Mouse (Mus musculus) lung, embryonic 16.5 days (tissue): ENCODE results near the gene Kat2b. TPM values are rescaled to one million over a fixed set of nuclear protein-coding genes. Genes with fewer than 3 reads are reported as not detected.
"Not testable (repeated sequence)": the region's sequence is repeated elsewhere in the genome, so short reads cannot be mapped to it uniquely, and the experiment has no call there.

Source experiments
- ATAC-seq: fragments of 200-750 bp; cut with Nextera tagmentation; 2 replicates; pipeline ENCODE4 v1.8.0; 2017; ENCODE audit warnings: low read depth, mild to moderate bottlenecking, moderate library complexity
- H3K27ac ChIP-seq: fragments of 300-500 bp; sonication (generic); 2 replicates; pipeline ENCODE4 v1.5.1; 2014; ENCODE audit warnings: mild to moderate bottlenecking, control low read depth, low read length
- H3K27me3 ChIP-seq: fragments of 300-500 bp; sonication (generic); 2 replicates; pipeline ENCODE4 v1.6.1; 2014; ENCODE audit warnings: low read depth, low read length, mixed read lengths; ENCODE audit not compliant: control insufficient read depth, insufficient read depth
- H3K36me3 ChIP-seq: fragments of 300-500 bp; sonication (generic); 2 replicates; pipeline ENCODE4 v1.6.1; 2014; ENCODE audit warnings: low read length; ENCODE audit not compliant: control insufficient read depth, insufficient read depth
- H3K4me1 ChIP-seq: fragments of 300-500 bp; sonication (generic); replicated peaks from 2 replicates; pipeline ENCODE4 v1.6.1; 2014; ENCODE audit warnings: low read length, mixed read lengths; ENCODE audit not compliant: control insufficient read depth, insufficient read depth
- H3K4me2 ChIP-seq: fragments of 300-500 bp; sonication (generic); 2 replicates; pipeline ENCODE4 v1.6.1; 2014; ENCODE audit warnings: low read depth, low read length, control low read depth
- H3K4me3 ChIP-seq: fragments of 300-500 bp; sonication (generic); 2 replicates; pipeline ENCODE4 v1.5.1; 2014; ENCODE audit warnings: mild to moderate bottlenecking, low read length, control low read depth
- H3K9ac ChIP-seq: fragments of 300-500 bp; sonication (generic); 2 replicates; pipeline ENCODE4 v1.6.1; 2014; ENCODE audit warnings: low read length, control low read depth
- H3K9me3 ChIP-seq: fragments of 300-500 bp; sonication (generic); 2 replicates; pipeline ENCODE4 v1.6.1; 2016; ENCODE audit warnings: low read length; ENCODE audit not compliant: control insufficient read depth
- WGBS: fragments of 180-500 bp; shearing (Covaris S2); extraction: QIAGEN DNeasy Blood & Tissue Kit; methylation state at CpG from one replicate; pipeline ENCODE4 v1.1.7; 2014; 5-methylcytosine and 5-hydroxymethylcytosine counted together
- polyA plus RNA-seq: library from polyadenylated mRNA; unstranded; fragments of >200 nt; fragmentation: Nextera tagmentation; extraction: Ambion mirVana; gene quantifications from 2 replicates; pipeline ENCODE4 v1.2.1, GENCODE M21; 2015

Gene Kat2b
- polyA plus RNA-seq, 1 experiment from 2014 or later: 4.8 TPM

- Histone ChIP-seq H3K4me2 (peak overlapping the region; percentile 78), H3K27me3 (no peaks in the 10 kb centered on the region), H3K36me3 (0 out of 2 replicates have a peak, but pooled peaks cover 7% of the 10 kb centered on the region), H3K27ac (peak overlapping the region; percentile 99), H3K9me3 (no peaks in the 10 kb centered on the region), H3K4me1 (peaks cover 12% of the 10 kb centered on the region; the same call in 1 of the 2 replicates), H3K9ac (peak overlapping the region; percentile 84), H3K4me3 (peak overlapping the region; percentile 82)
- WGBS: 20% methylated on average over 7 of the region's 7 CpGs
- no peak for ATAC-seq
These were observed 123.3 kb downstream of the Kat2b start for GRCm38 (mm10) chr17:53689946-53690345.

- WGBS: 71% methylated on average over 2 of the region's 2 CpGs
- Histone ChIP-seq H3K4me2 (no peak overlapping the region), H3K36me3 (no peaks in the 10 kb centered on the region), H3K4me1 (peaks cover 6% of the 10 kb centered on the region; the same call in 1 of the 2 replicates), H3K9ac (no peak overlapping the region), H3K27me3 (no peaks in the 10 kb centered on the region), H3K4me3 (no peak overlapping the region), H3K27ac (no peak overlapping the region), H3K9me3 (no peaks in the 10 kb centered on the region)
- no peak for ATAC-seq
These were observed 127.4 kb downstream of the Kat2b start for GRCm38 (mm10) chr17:53694039-53694438.

- H3K27ac ChIP-seq, H3K4me2 ChIP-seq, ATAC-seq, H3K9me3 ChIP-seq, H3K36me3 ChIP-seq, H3K4me3 ChIP-seq, H3K27me3 ChIP-seq, H3K9ac ChIP-seq, H3K4me1 ChIP-seq: not testable (repeated sequence)
- WGBS: 90% methylated on average over 8 of the region's 8 CpGs
These were observed 130.9 kb downstream of the Kat2b start for GRCm38 (mm10) chr17:53697521-53697920.

GRCm38 (mm10) chr17:53714453-53714852, 147.8 kb downstream of the Kat2b start:
- 47% methylated on average over 1 of the region's 1 CpGs for WGBS
- H3K4me1 ChIP-seq: no peaks in the 10 kb centered on the region
- H3K27ac ChIP-seq: no peak overlapping the region
- H3K36me3 ChIP-seq: no peaks in the 10 kb centered on the region
- H3K4me2 ChIP-seq: no peak overlapping the region
- no peak overlapping the region for H3K4me3 ChIP-seq
- H3K27me3 ChIP-seq: no peaks in the 10 kb centered on the region
- no peak for ATAC-seq
- no peaks in the 10 kb centered on the region for H3K9me3 ChIP-seq
- no peak overlapping the region for H3K9ac ChIP-seq

- H3K27ac ChIP-seq, H3K9me3 ChIP-seq, H3K27me3 ChIP-seq, H3K36me3 ChIP-seq, H3K4me2 ChIP-seq, ATAC-seq, H3K4me3 ChIP-seq, H3K4me1 ChIP-seq, H3K9ac ChIP-seq: not testable (repeated sequence)
- 24% methylated on average over 1 of the region's 1 CpGs for WGBS
These were observed 148.5 kb downstream of the Kat2b start for GRCm38 (mm10) chr17:53715161-53715560.

GRCm38 (mm10) chr17:53718474-53718873, 151.8 kb downstream of the Kat2b start:
- Histone ChIP-seq H3K4me3 (no peak overlapping the region), H3K4me1 (no peaks in the 10 kb centered on the region), H3K36me3 (no peaks in the 10 kb centered on the region), H3K27ac (no peak overlapping the region), H3K9ac (no peak overlapping the region), H3K9me3 (no peaks in the 10 kb centered on the region), H3K4me2 (no peak overlapping the region), H3K27me3 (no peaks in the 10 kb centered on the region)
- no peak for ATAC-seq
- WGBS: 65% methylated on average over 1 of the region's 1 CpGs

- 83% methylated on average over 3 of the region's 3 CpGs for WGBS
- H3K9ac ChIP-seq: not testable (repeated sequence)
These were observed 152.3 kb downstream of the Kat2b start for GRCm38 (mm10) chr17:53718916-53719315.

More at GRCm38 (mm10) chr17:53718916-53719315, 152.3 kb downstream of the Kat2b start:
- not testable (repeated sequence) for H3K4me1 ChIP-seq, ATAC-seq, H3K9me3 ChIP-seq, H3K36me3 ChIP-seq, H3K4me3 ChIP-seq, H3K4me2 ChIP-seq, H3K27me3 ChIP-seq, H3K27ac ChIP-seq

Other genes starting within 250 kb of the Kat2b start
- gene Efhb, start 103.5 kb upstream of the Kat2b start, polyA plus RNA-seq: 1.1 and 1.3 TPM in 2 replicates
- 66.1 and 71.7 TPM in 2 replicates for gene Rab5a, start 87.6 kb upstream of the Kat2b start, polyA plus RNA-seq
- 0.20 and 0.24 TPM in 2 replicates for gene Pp2d1, start 27.4 kb upstream of the Kat2b start, polyA plus RNA-seq
- 35.7 and 42.1 TPM in 2 replicates for gene Sgo1, start 122.5 kb downstream of the Kat2b start, polyA plus RNA-seq